Mouse (Mus musculus): ENCODE results near the gene Ccdc152. TPM values are rescaled to one million over a fixed set of nuclear protein-coding genes. Genes with fewer than 3 reads are reported as not detected.

Gene Ccdc152
- polyA plus RNA-seq (2012; fragmentation: generic; extraction: Trizol): not detected
- long read RNA-seq, experiment 1: 0 reads
- long read RNA-seq, experiment 2: 0 reads

DNA sequence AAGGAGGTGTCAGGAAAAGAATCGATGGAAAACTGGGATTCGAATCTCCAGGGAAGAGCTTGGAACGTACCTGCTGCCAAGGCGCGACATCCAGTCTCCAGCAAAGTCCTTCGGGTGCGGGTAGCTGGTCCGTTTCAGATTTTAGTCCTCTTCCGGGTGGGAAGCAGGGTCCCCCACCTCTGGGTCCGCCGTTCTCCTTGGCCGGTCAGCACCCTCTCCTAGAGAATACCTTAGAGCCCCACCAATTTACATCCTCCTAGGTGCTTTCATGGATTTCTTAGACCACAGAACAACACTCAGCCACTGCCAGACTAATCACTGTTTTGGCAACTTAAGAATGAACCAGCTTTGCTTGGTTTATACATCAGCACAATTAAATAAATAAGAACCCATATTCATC lies at the start of gene Ccdc152:
Gene Ccdc152, minus strand, starts transcription at position 101 of the 400 bp plus-strand sequence.
- Histone ChIP-seq H3K79me3 (ENCODE audit: low read depth) (no peaks in the 10 kb centered on the region), H3K79me2 (ENCODE audit: control insufficient read depth, insufficient read depth) (no peaks in the 10 kb centered on the region), H3K36me3 (ENCODE audit: control insufficient read depth, insufficient read depth) (no peaks in the 10 kb centered on the region), H3K27me3 (ENCODE audit: control insufficient read depth, insufficient read depth, insufficient read length) (no peaks in the 10 kb centered on the region), H3ac (ENCODE audit: control insufficient read depth, insufficient read length, low read depth) (no peak within 1 kb of the TSS), H3K4me3 (ENCODE audit: insufficient read depth, poor library complexity, severe bottlenecking) (no peak within 1 kb of the TSS)
- TF ChIP-seq MYOD1 (IDR thresholded peaks at IDR 0.05; ENCODE audit: control insufficient read depth, insufficient read length, low read depth): no peak
- no peak for TF ChIP-seq USF1 (IDR thresholded peaks at IDR 0.05; ENCODE audit: low read depth)
- no peak for TF ChIP-seq CTCF (IDR thresholded peaks at IDR 0.05; ENCODE audit: control insufficient read depth, insufficient read depth, insufficient read length)
- TF ChIP-seq CEBPB (IDR thresholded peaks at IDR 0.05; ENCODE audit: low read depth): no peak

DNA sequence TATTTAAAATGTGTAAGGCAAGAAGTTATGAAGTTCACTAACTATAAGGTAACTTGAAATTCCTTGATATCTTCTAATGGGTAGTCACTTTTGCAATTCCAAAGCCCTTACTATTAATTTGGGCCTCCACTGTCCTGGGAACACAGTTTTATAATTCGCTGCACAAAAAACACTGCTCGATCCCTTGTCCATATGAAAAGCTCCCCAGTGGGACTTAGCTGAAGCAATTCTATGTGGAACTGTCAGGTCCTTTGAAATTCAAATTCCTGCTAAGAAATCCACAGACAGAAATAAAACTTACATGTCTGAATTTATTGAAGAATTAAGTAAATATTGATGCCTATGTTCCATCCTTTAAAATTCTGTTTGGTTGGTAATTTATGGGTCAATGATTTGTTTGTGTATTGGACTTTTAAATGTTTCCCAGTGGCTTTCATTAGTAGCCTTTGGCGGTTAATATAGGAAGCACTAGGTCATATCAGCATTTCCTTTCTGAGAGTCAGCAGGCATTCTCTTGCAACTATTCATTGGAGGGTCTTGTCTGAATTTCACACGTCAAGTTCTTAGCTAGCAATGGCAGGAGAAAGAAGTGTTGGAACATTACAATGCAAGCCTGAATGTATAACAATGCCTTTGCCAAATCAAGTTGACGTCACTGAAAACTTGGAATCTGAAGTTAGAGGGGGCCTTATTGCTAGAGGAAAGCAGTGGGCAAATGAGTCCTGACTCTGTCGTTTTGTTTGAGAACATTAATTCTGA lies 46.2 kb upstream of the Ccdc152 start:
- Histone ChIP-seq H3K4me3 (ENCODE audit: insufficient read depth, poor library complexity, severe bottlenecking) (no peak overlapping the region), H3ac (ENCODE audit: control insufficient read depth, insufficient read length, low read depth) (no peak overlapping the region), H3K79me2 (ENCODE audit: control insufficient read depth, insufficient read depth) (no peaks in the 10 kb centered on the region), H3K79me3 (ENCODE audit: low read depth) (no peaks in the 10 kb centered on the region), H3K36me3 (ENCODE audit: control insufficient read depth, insufficient read depth) (no peaks in the 10 kb centered on the region), H3K27me3 (ENCODE audit: control insufficient read depth, insufficient read depth, insufficient read length) (no peaks in the 10 kb centered on the region)
- TF ChIP-seq CEBPB (IDR thresholded peaks at IDR 0.05; ENCODE audit: low read depth) (no peak), MYOG (IDR thresholded peaks at IDR 0.05; ENCODE audit: control insufficient read depth, extremely low read depth, insufficient read length) (no peak), MAX (IDR thresholded peaks at IDR 0.05) (no peak), CTCF (IDR thresholded peaks at IDR 0.05; ENCODE audit: control insufficient read depth, insufficient read depth, insufficient read length) (no peak), FOSL1 (IDR thresholded peaks at IDR 0.05; ENCODE audit: insufficient read depth, low read length, poor library complexity, severe bottlenecking) (no peak), USF1 (IDR thresholded peaks at IDR 0.05; ENCODE audit: low read depth) (no peak), MYOD1 (IDR thresholded peaks at IDR 0.05; ENCODE audit: control insufficient read depth, insufficient read length, low read depth) (no peak)

- TF ChIP-seq MYOG (IDR thresholded peaks at IDR 0.05; ENCODE audit: control insufficient read depth, extremely low read depth, insufficient read length) (no peak), MYOD1 (IDR thresholded peaks at IDR 0.05; ENCODE audit: control insufficient read depth, insufficient read length, low read depth) (no peak), USF1 (IDR thresholded peaks at IDR 0.05; ENCODE audit: low read depth) (no peak), MAX (IDR thresholded peaks at IDR 0.05) (no peak), CTCF (IDR thresholded peaks at IDR 0.05; ENCODE audit: control insufficient read depth, insufficient read depth, insufficient read length) (no peak), FOSL1 (IDR thresholded peaks at IDR 0.05; ENCODE audit: insufficient read depth, low read length, poor library complexity, severe bottlenecking) (no peak), CEBPB (IDR thresholded peaks at IDR 0.05; ENCODE audit: low read depth) (no peak)
- H3ac ChIP-seq (ENCODE audit: control insufficient read depth, insufficient read length, low read depth): no peak overlapping the region
- no peaks in the 10 kb centered on the region for H3K79me3 ChIP-seq (ENCODE audit: low read depth)
- H3K79me2 ChIP-seq (ENCODE audit: control insufficient read depth, insufficient read depth): no peaks in the 10 kb centered on the region
- H3K4me3 ChIP-seq (ENCODE audit: insufficient read depth, poor library complexity, severe bottlenecking): no peak overlapping the region
- no peaks in the 10 kb centered on the region for H3K36me3 ChIP-seq (ENCODE audit: control insufficient read depth, insufficient read depth)
- no peaks in the 10 kb centered on the region for H3K27me3 ChIP-seq (ENCODE audit: control insufficient read depth, insufficient read depth, insufficient read length)
Observed at GRCm38 (mm10) chr15:3346682-3347081, 43.4 kb upstream of the Ccdc152 start.

GRCm38 (mm10) chr15:3344555-3344954 lies 41.2 kb upstream of the Ccdc152 start:
- H3K36me3 ChIP-seq (ENCODE audit: control insufficient read depth, insufficient read depth): no peaks in the 10 kb centered on the region
- TF ChIP-seq CEBPB (IDR thresholded peaks at IDR 0.05; ENCODE audit: low read depth) (no peak), MYOD1 (IDR thresholded peaks at IDR 0.05; ENCODE audit: control insufficient read depth, insufficient read length, low read depth) (no peak), MYOG (IDR thresholded peaks at IDR 0.05; ENCODE audit: control insufficient read depth, extremely low read depth, insufficient read length) (no peak), USF1 (IDR thresholded peaks at IDR 0.05; ENCODE audit: low read depth) (no peak), FOSL1 (IDR thresholded peaks at IDR 0.05; ENCODE audit: insufficient read depth, low read length, poor library complexity, severe bottlenecking) (no peak), CTCF (IDR thresholded peaks at IDR 0.05; ENCODE audit: control insufficient read depth, insufficient read depth, insufficient read length) (no peak), MAX (IDR thresholded peaks at IDR 0.05) (no peak)
- H3ac ChIP-seq (ENCODE audit: control insufficient read depth, insufficient read length, low read depth): no peak overlapping the region
- no peaks in the 10 kb centered on the region for H3K79me2 ChIP-seq (ENCODE audit: control insufficient read depth, insufficient read depth)
- no peaks in the 10 kb centered on the region for H3K79me3 ChIP-seq (ENCODE audit: low read depth)
- no peak overlapping the region for H3K4me3 ChIP-seq (ENCODE audit: insufficient read depth, poor library complexity, severe bottlenecking)
- no peaks in the 10 kb centered on the region for H3K27me3 ChIP-seq (ENCODE audit: control insufficient read depth, insufficient read depth, insufficient read length)

DNA sequence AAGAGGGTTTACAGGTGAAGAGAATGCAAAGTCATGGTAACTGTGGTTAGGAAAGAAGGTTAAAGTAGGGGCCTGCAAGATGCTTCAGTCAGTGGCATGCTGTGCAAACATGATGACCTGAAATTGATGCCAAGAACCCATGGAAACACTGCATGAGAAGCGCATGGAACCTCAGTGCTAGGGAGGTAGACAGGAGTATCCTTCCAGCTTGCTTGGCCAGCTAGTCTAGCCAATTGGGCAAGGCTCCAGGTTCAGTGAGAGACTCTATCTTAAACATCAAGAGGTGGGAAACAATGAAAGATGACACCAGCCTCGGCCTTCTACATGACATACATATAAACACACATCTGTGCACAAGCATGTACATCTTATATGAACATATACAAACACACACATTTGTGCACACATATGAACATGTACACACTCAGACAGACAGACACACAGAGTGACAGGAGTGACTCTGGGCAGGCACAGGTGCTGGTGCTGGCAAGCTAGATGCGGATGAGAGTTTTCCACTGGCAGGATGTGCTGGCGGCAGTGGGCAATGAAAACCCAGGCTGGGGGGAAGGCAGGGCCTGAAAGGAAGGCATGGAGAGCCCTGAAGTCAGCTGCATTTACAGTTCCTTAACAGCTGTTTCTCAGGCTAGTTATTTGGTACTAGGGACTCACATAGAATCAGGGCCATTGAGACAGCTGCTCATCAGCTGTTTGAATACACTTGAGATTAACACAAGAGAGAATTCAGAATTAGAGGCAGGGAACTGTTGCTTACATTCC lies 38.7 kb upstream of the Ccdc152 start:
- Histone ChIP-seq H3K4me3 (ENCODE audit: insufficient read depth, poor library complexity, severe bottlenecking) (no peak overlapping the region), H3K79me2 (ENCODE audit: control insufficient read depth, insufficient read depth) (no peaks in the 10 kb centered on the region), H3K79me3 (ENCODE audit: low read depth) (no peaks in the 10 kb centered on the region), H3K36me3 (ENCODE audit: control insufficient read depth, insufficient read depth) (no peaks in the 10 kb centered on the region), H3K27me3 (ENCODE audit: control insufficient read depth, insufficient read depth, insufficient read length) (no peaks in the 10 kb centered on the region), H3ac (ENCODE audit: control insufficient read depth, insufficient read length, low read depth) (no peak overlapping the region)
- TF ChIP-seq FOSL1 (IDR thresholded peaks at IDR 0.05; ENCODE audit: insufficient read depth, low read length, poor library complexity, severe bottlenecking) (no peak), USF1 (IDR thresholded peaks at IDR 0.05; ENCODE audit: low read depth) (no peak)
